Mouse (Mus musculus) ES-Bruce4 (cell line): Measurements from ENCODE around the gene Pnlip. TPM values are rescaled to one million over a fixed set of nuclear protein-coding genes. Genes with fewer than 3 reads are reported as not detected.

Source experiments
- H3K27ac ChIP-seq: 2 replicates; pipeline ENCODE4 v1.5.1; 2012; ENCODE audit warnings: low read length, inconsistent platforms; ENCODE audit not compliant: insufficient read depth
- H3K27me3 ChIP-seq: 2 replicates; pipeline ENCODE4 v1.6.1; 2012; ENCODE audit warnings: mild to moderate bottlenecking, low read length, inconsistent platforms; ENCODE audit not compliant: control insufficient read depth, poor library complexity, insufficient read depth, severe bottlenecking
- H3K36me3 ChIP-seq: 2 replicates; pipeline ENCODE4 v1.6.1; 2012; ENCODE audit warnings: inconsistent platforms, mild to moderate bottlenecking, low read length, moderate library complexity; ENCODE audit not compliant: control insufficient read depth, poor library complexity, insufficient read depth, severe bottlenecking
- H3K4me1 ChIP-seq: one replicate; pipeline ENCODE4 v1.8.1; 2011; ENCODE audit warnings: low read length; ENCODE audit not compliant: control insufficient read depth, insufficient read depth
- H3K4me3 ChIP-seq: 2 replicates; pipeline ENCODE4 v1.5.1; 2011; ENCODE audit warnings: low read depth, mild to moderate bottlenecking, low read length
- H3K9ac ChIP-seq: 2 replicates; pipeline ENCODE4 v1.6.1; 2012; ENCODE audit warnings: low read depth, mild to moderate bottlenecking, inconsistent platforms; ENCODE audit not compliant: poor library complexity, severe bottlenecking
- H3K9me3 ChIP-seq: replicated peaks from 2 replicates; pipeline ENCODE4 v1.6.1; 2012; ENCODE audit warnings: mild to moderate bottlenecking, low read length, inconsistent platforms; ENCODE audit not compliant: control insufficient read depth, poor library complexity, insufficient read depth, severe bottlenecking
- CTCF ChIP-seq: IDR thresholded peaks from one replicate; pipeline ENCODE4 v1.8.1; 2011; ENCODE audit warnings: low read depth, low read length
- EP300 ChIP-seq: IDR thresholded peaks from 2 replicates; pipeline ENCODE4 v1.6.1; 2011; ENCODE audit warnings: low read depth, low read length; ENCODE audit not compliant: insufficient read depth
- POLR2A ChIP-seq: IDR thresholded peaks from one replicate; pipeline ENCODE4 v1.8.1; 2011; ENCODE audit warnings: low read length; ENCODE audit not compliant: insufficient read depth
- polyA plus RNA-seq: library from polyadenylated mRNA; stranded (reverse); fragments of >200 nt; gene quantifications from 2 replicates; pipeline ENCODE4 v1.2.4, GENCODE M21; 2011; ENCODE audit warnings: low read depth; ENCODE audit not compliant: missing spikeins, insufficient read depth, insufficient read length

The Pnlip gene
- polyA plus RNA-seq, 1 experiment, result not detected

GRCm38 (mm10) chr19:58696235-58696634 is 43.9 kb downstream of the Pnlip start:
- no peak overlapping the region for H3K9ac ChIP-seq
- no peaks in the 10 kb centered on the region for H3K27me3 ChIP-seq
- no peak for TF ChIP-seq POLR2A
- TF ChIP-seq CTCF, result no peak
- TF ChIP-seq EP300, result no peak
- no peak overlapping the region for H3K4me3 ChIP-seq
- no peaks in the 10 kb centered on the region for H3K4me1 ChIP-seq
- H3K9me3 ChIP-seq, result peaks cover 6% of the 10 kb centered on the region; the same call in 1 of the 2 replicates
- no peaks in the 10 kb centered on the region for H3K36me3 ChIP-seq
- H3K27ac ChIP-seq, result no peak overlapping the region

- no peaks in the 10 kb centered on the region for H3K4me1 ChIP-seq
- H3K9ac ChIP-seq, result no peak overlapping the region
- TF ChIP-seq EP300 (no peak), CTCF (no peak), POLR2A (no peak)
- H3K27me3 ChIP-seq, result no peaks in the 10 kb centered on the region
- peaks cover 6% of the 10 kb centered on the region; the same call in 1 of the 2 replicates for H3K9me3 ChIP-seq
- H3K27ac ChIP-seq, result no peak overlapping the region
- no peaks in the 10 kb centered on the region for H3K36me3 ChIP-seq
- no peak overlapping the region for H3K4me3 ChIP-seq
Observed at GRCm38 (mm10) chr19:58704556-58704955, 52.3 kb downstream of the Pnlip start.

- Histone ChIP-seq H3K9ac (no peak overlapping the region), H3K4me1 (no peaks in the 10 kb centered on the region), H3K27ac (no peak overlapping the region), H3K4me3 (no peak overlapping the region), H3K9me3 (peaks cover 6% of the 10 kb centered on the region; the same call in 1 of the 2 replicates), H3K27me3 (no peaks in the 10 kb centered on the region), H3K36me3 (no peaks in the 10 kb centered on the region)
- TF ChIP-seq CTCF (no peak), POLR2A (no peak), EP300 (no peak)
Observed at GRCm38 (mm10) chr19:58708611-58709010, 56.3 kb downstream of the Pnlip start.

GRCm38 (mm10) chr19:58717925-58718324 is 65.6 kb downstream of the Pnlip start:
- TF ChIP-seq POLR2A (no peak), EP300 (no peak), CTCF (no peak)
- no peaks in the 10 kb centered on the region for H3K4me1 ChIP-seq
- H3K9ac ChIP-seq, result no peak overlapping the region

GRCm38 (mm10) chr19:58720439-58720838 is 68.1 kb downstream of the Pnlip start:
- Histone ChIP-seq H3K4me1 (no peaks in the 10 kb centered on the region), H3K36me3 (no peaks in the 10 kb centered on the region), H3K27ac (no peak overlapping the region), H3K4me3 (no peak overlapping the region), H3K9me3 (no peaks in the 10 kb centered on the region; the same call in 1 of the 2 replicates), H3K9ac (no peak overlapping the region), H3K27me3 (peaks cover 1% of the 10 kb centered on the region; the same call in 1 of the 2 replicates)
- TF ChIP-seq CTCF (no peak), POLR2A (no peak), EP300 (no peak)

More at GRCm38 (mm10) chr19:58717925-58718324, 65.6 kb downstream of the Pnlip start:
- Histone ChIP-seq H3K36me3 (no peaks in the 10 kb centered on the region), H3K27ac (no peak overlapping the region), H3K9me3 (no peaks in the 10 kb centered on the region; the same call in 1 of the 2 replicates), H3K27me3 (peaks cover 1% of the 10 kb centered on the region; the same call in 1 of the 2 replicates), H3K4me3 (no peak overlapping the region)

- Histone ChIP-seq H3K4me1 (no peaks in the 10 kb centered on the region), H3K9ac (no peak overlapping the region)
- TF ChIP-seq POLR2A (no peak), CTCF (no peak), EP300 (no peak)
Observed at GRCm38 (mm10) chr19:58726551-58726950, 74.3 kb downstream of the Pnlip start.

GRCm38 (mm10) chr19:58727756-58728155 is 75.5 kb downstream of the Pnlip start:
- no peak overlapping the region for H3K27ac ChIP-seq
- TF ChIP-seq CTCF (no peak), EP300 (no peak), POLR2A (no peak)
- no peaks in the 10 kb centered on the region for H3K36me3 ChIP-seq
- H3K4me1 ChIP-seq, result no peaks in the 10 kb centered on the region
- H3K9me3 ChIP-seq, result no peaks in the 10 kb centered on the region
- no peak overlapping the region for H3K4me3 ChIP-seq
- no peak overlapping the region for H3K9ac ChIP-seq
- no peaks in the 10 kb centered on the region for H3K27me3 ChIP-seq

More at GRCm38 (mm10) chr19:58726551-58726950, 74.3 kb downstream of the Pnlip start:
- H3K4me3 ChIP-seq, result no peak overlapping the region
- H3K27ac ChIP-seq, result no peak overlapping the region
- no peaks in the 10 kb centered on the region for H3K36me3 ChIP-seq
- H3K27me3 ChIP-seq, result no peaks in the 10 kb centered on the region
- H3K9me3 ChIP-seq, result no peaks in the 10 kb centered on the region; the same call in 1 of the 2 replicates
